Mouse (Mus musculus): Measurements from ENCODE around the gene Sema4c.
A peak's percentile ranks its signal among the peaks of the same experiment; 100 is the strongest.
"Not testable (repeated sequence)": the region's sequence is repeated elsewhere in the genome, so short reads cannot be mapped to it uniquely, and the experiment has no call there.

The Sema4c gene

GRCm38 (mm10) chr1:36556553-36557456 is 1.3 kb downstream of the Sema4c start:
- DNase-seq (ENCODE audit: low read depth, low spot score) = peak; percentile 79

GRCm38 (mm10) chr1:36555798-36556395 is 2.3 kb downstream of the Sema4c start:
- no peak for DNase-seq (ENCODE audit: low read depth, low spot score)

DNA sequence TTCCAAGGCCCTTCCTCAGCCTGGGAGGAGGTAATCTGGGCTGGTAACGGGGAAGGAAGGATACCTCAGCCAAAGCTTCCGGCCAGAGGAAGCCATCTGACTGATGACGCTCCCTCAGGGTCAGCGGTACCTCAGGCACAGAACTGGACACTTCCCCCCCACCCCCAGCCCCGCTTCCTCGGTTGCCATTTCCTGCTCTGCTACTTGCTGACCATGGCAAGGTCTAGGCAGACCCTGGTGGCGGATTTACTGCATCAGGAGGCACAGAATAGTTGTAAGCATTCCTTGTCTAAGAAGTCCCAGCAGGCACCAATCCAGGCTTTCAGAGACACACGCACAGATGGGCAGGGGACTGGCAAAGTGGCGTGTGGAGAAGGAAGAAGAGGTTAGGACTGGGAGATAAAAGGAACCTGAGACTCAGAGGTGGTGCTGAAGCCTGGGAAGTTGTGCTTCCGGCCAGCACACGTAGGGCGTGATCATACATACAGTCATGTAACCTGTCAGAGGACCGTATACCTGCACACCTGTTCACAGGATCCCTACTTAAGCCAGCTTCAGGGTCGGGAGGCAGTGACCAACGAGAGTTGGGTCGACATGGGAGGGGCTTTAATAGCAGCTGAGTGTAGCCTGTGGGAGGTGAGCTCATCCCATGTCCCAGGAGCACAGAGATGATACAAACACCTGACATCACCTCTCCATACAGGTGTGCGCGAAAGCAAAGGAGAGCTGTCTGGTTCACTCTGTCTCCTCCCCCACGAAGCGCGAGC is 3.3 kb downstream of the Sema4c start:
- no peak for DNase-seq (ENCODE audit: low read depth, low spot score)

DNA sequence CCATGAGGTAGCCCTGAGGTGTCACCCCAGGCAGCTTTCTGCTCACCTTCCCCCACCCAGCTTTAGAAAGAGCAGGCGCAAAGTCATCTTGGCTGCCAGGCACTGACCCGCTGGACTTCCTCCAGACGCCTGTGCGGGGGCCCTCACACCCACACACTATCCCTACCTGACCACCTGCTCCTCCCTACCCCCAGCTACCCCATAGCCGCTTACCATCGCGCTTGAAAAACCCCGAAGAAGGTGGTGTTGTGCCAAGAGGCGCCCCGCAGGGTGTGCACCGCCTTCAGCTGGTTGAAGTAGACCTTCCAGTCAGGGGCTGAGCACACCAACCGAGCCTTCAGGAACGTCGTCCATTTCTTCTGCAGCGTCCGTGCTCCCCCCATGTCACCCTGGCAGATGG is 5.6 kb downstream of the Sema4c start:
- no peak for DNase-seq (ENCODE audit: low read depth, low spot score)

- DNase-seq (ENCODE audit: low read depth, low spot score) = no peak
These were observed 6.2 kb downstream of the Sema4c start for GRCm38 (mm10) chr1:36551904-36552303.

GRCm38 (mm10) chr1:36550075-36550863 is 7.9 kb downstream of the Sema4c start:
- no peak for DNase-seq (ENCODE audit: low read depth, low spot score)

- DNase-seq (ENCODE audit: low read depth, low spot score) = no peak
These were observed 8.7 kb downstream of the Sema4c start for GRCm38 (mm10) chr1:36549491-36549890.

DNA sequence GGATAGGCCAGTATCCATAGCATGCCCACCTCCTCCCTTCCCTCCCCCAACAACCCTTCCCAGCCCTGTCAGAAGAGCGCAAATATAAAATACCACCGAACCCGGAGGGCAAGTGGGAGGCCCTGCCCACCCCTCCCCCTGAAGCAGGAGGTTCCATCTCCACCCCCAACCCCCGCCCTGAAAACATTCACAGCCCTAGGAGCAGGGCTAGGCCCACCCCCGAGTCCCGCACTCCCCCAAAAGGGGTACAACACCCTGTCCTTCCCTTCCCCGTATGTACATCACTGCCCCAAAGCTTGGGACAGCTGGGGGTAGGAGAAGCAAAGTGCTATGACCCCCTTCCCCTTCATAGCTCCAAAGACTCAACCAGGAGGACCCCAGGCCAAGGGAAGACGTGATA is 9.4 kb downstream of the Sema4c start:
- no peak for DNase-seq (ENCODE audit: low read depth, low spot score)

- no peak for DNase-seq (ENCODE audit: low read depth, low spot score)
These were observed 10.1 kb downstream of the Sema4c start for GRCm38 (mm10) chr1:36547981-36548598.

DNA sequence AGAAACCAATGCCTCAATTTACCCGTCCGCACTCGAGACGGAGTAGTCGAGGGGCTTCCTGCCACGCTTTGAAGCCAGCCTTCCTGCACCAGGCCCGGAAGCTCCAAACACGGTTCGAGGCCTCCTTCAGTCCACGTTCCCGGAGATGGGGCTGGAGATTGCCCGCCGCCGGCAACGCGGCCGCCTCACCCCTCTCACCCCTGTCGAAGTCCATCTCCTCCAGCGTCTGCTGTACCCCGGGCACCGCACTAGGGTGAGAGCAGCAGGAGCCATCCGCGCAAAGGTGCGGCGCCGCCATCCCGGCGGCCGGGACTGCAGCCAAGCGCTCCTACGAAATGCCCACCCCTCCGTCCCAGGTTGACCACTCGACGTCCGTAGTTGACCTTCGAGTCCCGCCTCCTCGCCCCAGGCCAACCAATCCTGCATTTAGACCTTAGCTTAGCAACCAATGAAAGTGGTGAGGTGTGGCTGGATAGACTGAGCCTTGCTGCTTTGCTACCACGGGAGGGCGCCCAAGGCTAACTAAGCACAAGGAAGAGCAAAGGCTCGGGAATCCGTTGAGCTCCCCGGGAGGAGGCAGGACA is 11.2 kb downstream of the Sema4c start, which contains the start of gene Ankrd39:
Gene Ankrd39 (minus strand): TSS at position 558 of the 584 bp plus-strand sequence.
- peak; percentile 93 for DNase-seq (ENCODE audit: low read depth, low spot score)

GRCm38 (mm10) chr1:36545845-36546600 is 12.1 kb downstream of the Sema4c start:
- no peak for DNase-seq (ENCODE audit: low read depth, low spot score)

GRCm38 (mm10) chr1:36545382-36545781 is 12.8 kb downstream of the Sema4c start:
- no peak for DNase-seq (ENCODE audit: low read depth, low spot score)

- no peak for DNase-seq (ENCODE audit: low read depth, low spot score)
These were observed 15.2 kb downstream of the Sema4c start for GRCm38 (mm10) chr1:36542925-36543324.

DNA sequence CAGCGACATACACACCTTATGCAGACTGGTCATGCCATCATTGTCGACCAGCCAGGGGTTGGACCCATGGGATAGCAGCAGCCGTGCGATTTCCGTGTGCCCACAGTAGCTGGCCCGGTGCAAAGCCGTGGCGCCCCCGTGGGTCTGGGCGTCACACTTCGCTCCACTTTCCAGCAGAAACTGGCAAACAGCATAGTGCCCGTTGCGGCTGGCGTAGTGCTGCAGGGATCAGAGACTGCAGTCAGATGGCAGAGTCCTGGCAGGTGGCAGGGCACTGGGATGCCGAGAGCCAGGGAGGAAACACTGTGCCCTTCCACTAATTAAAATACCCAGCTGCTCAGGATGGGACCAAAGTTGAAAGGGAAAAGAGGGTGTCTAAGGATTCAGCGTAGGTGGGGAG is 16.3 kb downstream of the Sema4c start:
- DNase-seq (ENCODE audit: low read depth, low spot score) = no peak

- DNase-seq (ENCODE audit: low read depth, low spot score) = no peak
These were observed 17.3 kb downstream of the Sema4c start for GRCm38 (mm10) chr1:36540807-36541206.

GRCm38 (mm10) chr1:36540132-36540531 is 18.0 kb downstream of the Sema4c start:
- DNase-seq (ENCODE audit: low read depth, low spot score) = no peak

DNA sequence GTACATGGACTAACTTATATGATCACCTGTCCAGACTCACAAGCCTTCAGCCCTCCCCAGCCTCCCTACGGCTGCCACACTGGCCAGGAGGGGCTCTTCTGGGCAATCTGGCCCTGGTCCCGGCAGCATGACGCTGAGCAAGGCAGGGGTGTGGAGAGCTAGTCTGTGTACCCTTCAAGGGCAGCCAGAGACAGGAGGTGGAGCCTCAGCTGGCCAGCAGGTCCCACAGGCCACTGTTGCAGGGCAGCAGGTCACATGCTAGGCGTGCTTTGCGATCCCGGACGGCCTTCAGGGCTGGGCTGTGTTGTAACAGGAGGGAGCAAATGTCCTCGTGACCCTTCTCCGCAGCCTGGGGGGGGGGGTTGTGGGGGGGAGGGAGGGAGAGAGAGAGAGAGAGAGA is 19.0 kb downstream of the Sema4c start, which contains the start of gene Gm42417:
Gene Gm42417 (minus strand): TSS at position 244 of the 400 bp plus-strand sequence.
- DNase-seq (ENCODE audit: low read depth, low spot score) = no peak

GRCm38 (mm10) chr1:36538727-36539126 is 19.4 kb downstream of the Sema4c start:
- no peak for DNase-seq (ENCODE audit: low read depth, low spot score)

GRCm38 (mm10) chr1:36536783-36537182 is 21.4 kb downstream of the Sema4c start, which contains the start of gene Ankrd23:
Gene Ankrd23, minus strand, starts transcription at chr1:36536883.
- DNase-seq (ENCODE audit: low read depth, low spot score) = not testable (repeated sequence)

DNA sequence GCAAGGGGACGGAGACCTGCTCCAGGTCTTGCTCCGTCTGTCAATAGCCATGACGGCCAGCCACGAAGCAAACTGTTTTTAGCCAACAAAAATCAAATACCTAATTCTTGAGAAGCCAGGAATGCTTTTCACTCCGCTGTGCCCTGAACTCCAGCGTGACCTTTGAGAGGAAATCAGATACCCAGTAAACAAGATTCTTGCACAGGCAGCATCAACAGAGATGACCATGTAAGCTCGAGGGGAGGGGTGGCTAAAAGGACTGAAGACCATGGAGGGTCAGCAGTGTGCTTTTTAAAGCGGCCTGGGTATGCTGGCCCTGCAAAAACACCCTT is 21.8 kb downstream of the Sema4c start:
- DNase-seq (ENCODE audit: low read depth, low spot score) = no peak
